Mouse (Mus musculus) MEL (cell line): Measurements from ENCODE around the gene Sars2.

Experiments
- CTCF ChIP-seq, 3 experiments: IDR thresholded peaks in 2 of 3; conservative IDR thresholded peaks in 1 of 3; 2 replicates each; pipeline ENCODE4 v1.5.1; 2011 to 2012; ENCODE audit warnings: low read length in 3 of 3, low read depth in 2 of 3, mild to moderate bottlenecking in 2 of 3, improper control_type of control experiment in 1 of 3, inconsistent platforms in 1 of 3, mixed read lengths in 1 of 3, moderate library complexity in 1 of 3; ENCODE audit not compliant: control insufficient read depth in 1 of 3, insufficient read depth in 1 of 3, poor library complexity in 1 of 3, severe bottlenecking in 1 of 3
- EP300 ChIP-seq, 2 experiments: IDR thresholded peaks; 2 replicates each; pipeline ENCODE4 v1.6.1; 2011; ENCODE audit warnings: improper control_type of control experiment in 2 of 2, low read length in 2 of 2, low read depth in 1 of 2, mild to moderate bottlenecking in 1 of 2
- GATA1 ChIP-seq: IDR thresholded peaks from 2 replicates; pipeline ENCODE4 v1.6.1; 2011; ENCODE audit warnings: low read depth, low read length, improper control_type of control experiment
- JUND ChIP-seq: IDR thresholded peaks from 2 replicates; pipeline ENCODE4 v1.6.1; 2011; ENCODE audit warnings: low read depth, mild to moderate bottlenecking, improper control_type of control experiment, low read length
- MAZ ChIP-seq: IDR thresholded peaks from 2 replicates; pipeline ENCODE4 v1.6.1; 2012; ENCODE audit warnings: low read depth, mild to moderate bottlenecking, inconsistent platforms, low read length, improper control_type of control experiment
- MYB ChIP-seq: IDR thresholded peaks from 2 replicates; pipeline ENCODE4 v1.6.1; 2011; ENCODE audit warnings: mild to moderate bottlenecking, low read depth, low read length, improper control_type of control experiment
- POLR2A ChIP-seq, 2 experiments: IDR thresholded peaks; 2 replicates each; pipeline ENCODE4 v1.6.1; 2011 to 2012; ENCODE audit warnings: low read length in 2 of 2, mild to moderate bottlenecking in 2 of 2, control low read depth in 1 of 2, improper control_type of control experiment in 1 of 2, low read depth in 1 of 2, moderate library complexity in 1 of 2; ENCODE audit not compliant: control insufficient read depth in 1 of 2, insufficient read depth in 1 of 2, poor library complexity in 1 of 2
- RCOR1 ChIP-seq: IDR thresholded peaks from 2 replicates; pipeline ENCODE4 v1.6.1; 2012; ENCODE audit warnings: low read depth, mild to moderate bottlenecking, inconsistent platforms, low read length, improper control_type of control experiment
- ZNF384 ChIP-seq: IDR thresholded peaks from 2 replicates; pipeline ENCODE4 v1.6.1; 2012; ENCODE audit warnings: low read depth, mild to moderate bottlenecking, inconsistent platforms, low read length, improper control_type of control experiment

- TF ChIP-seq RCOR1 (no peak), POLR2A (IDR thresholded peaks at IDR 0.05; ENCODE audit: control insufficient read depth in 1 of 2, insufficient read depth in 1 of 2, low read depth in 1 of 2, low read length in 2 of 2, poor library complexity in 1 of 2) (no peak), CTCF (IDR thresholded peaks at IDR 0.05 in 2 of 3, conservative IDR thresholded peaks at IDR 0.05 in 1 of 3; ENCODE audit: control insufficient read depth in 1 of 3, insufficient read depth in 1 of 3, low read depth in 2 of 3, low read length in 3 of 3, poor library complexity in 1 of 3, severe bottlenecking in 1 of 3) (no peak), GATA1 (no peak), JUND (no peak), ZNF384 (no peak), MAZ (no peak), MYB (no peak), EP300 (IDR thresholded peaks at IDR 0.05; ENCODE audit: low read depth in 1 of 2, low read length in 2 of 2) (no peak)
These were observed 30.1 kb downstream of the Sars2 start for GRCm38 (mm10) chr7:28771867-28772266.
